In the genomic region with DNA sequence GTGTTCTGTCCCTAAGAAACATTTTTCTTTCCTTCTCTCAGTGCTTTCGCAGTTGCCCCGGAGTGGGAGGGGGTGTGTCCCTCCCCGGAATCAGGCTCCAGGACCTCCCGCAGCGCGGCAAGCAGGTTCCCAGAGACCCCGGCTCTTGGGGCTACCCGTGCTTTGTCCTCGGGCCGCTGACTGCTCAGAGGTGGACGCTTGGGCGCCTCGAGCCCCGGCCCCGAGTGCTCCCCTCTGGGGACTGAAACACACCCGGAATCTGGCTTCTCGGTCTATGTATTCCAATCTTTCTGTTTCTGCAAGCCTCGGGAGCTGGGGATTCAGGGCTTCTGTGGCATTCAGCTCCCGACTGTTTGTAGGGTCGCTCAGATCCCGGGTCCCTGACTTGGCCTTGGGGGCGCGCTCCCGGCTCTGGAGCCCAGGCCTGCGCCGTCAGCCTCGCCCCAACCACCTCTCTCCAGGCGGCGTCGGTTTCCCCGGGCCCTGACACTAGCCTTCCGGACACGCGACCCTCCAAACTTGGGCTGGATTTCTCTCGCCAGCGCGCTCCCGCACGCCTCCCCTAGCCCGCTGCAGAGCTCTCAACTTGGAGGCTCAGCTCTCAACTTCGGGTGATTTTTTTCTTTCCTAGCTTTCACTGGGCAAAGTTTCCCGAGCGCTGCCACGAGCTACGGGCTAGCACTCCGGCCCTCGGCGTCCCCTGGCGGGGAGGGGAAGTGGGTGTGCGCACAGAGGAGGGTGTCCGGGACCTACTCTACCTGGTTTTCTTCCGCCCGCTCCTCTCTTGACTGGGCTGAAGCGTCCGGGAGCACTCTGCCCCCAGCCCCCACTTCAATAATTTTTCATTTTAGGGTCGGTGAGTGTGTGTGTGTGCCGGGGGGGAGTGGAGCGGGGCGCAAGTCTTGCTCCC, we compare ENCODE assay signal across 8 mouse cellular contexts. TPM values are rescaled to one million over a fixed set of nuclear protein-coding genes. Genes with fewer than 3 reads are reported as not detected.
DNase-seq lines count a peak whose midpoint lies in the region; ATAC-seq and TF ChIP-seq lines count a peak whose summit lies in the region.

No protein-coding gene starts in this region.

- H3K4me3 ChIP-seq in embryonic facial prominence, embryonic 14.5 days (ENCODE audit: low read depth, low read length): peak overlapping the region; percentile 82
- peak overlapping the region; percentile 75 for H3K4me3 ChIP-seq in limb, embryonic 14.5 days (replicated peaks; ENCODE audit: low read length)
- peak overlapping the region; percentile 67 for H3K4me3 ChIP-seq in midbrain, embryonic 12.5 days

- peak overlapping the region; percentile 95 for H3K9ac ChIP-seq in embryonic facial prominence, embryonic 14.5 days (ENCODE audit: low read depth, low read length)
- peak overlapping the region; percentile 96 for H3K9ac ChIP-seq in limb, embryonic 14.5 days (ENCODE audit: low read depth, low read length, severe bottlenecking)
- H3K9ac ChIP-seq in midbrain, embryonic 12.5 days (replicated peaks): peak overlapping the region; percentile 79

- 0% methylated on average over 53 of the region's 59 CpGs for WGBS in embryonic facial prominence, embryonic 14.5 days
- 2% methylated on average over 59 of the region's 59 CpGs for WGBS in limb, embryonic 14.5 days
- under 1% methylated on average over 58 of the region's 59 CpGs for WGBS in midbrain, embryonic 12.5 days

- H3K4me2 ChIP-seq in embryonic facial prominence, embryonic 14.5 days (ENCODE audit: low read depth, low read length): peak overlapping the region; percentile 97
- peak overlapping the region; percentile 95 for H3K4me2 ChIP-seq in limb, embryonic 14.5 days (replicated peaks; ENCODE audit: low read depth, low read length, severe bottlenecking)
- H3K4me2 ChIP-seq in midbrain, embryonic 12.5 days (replicated peaks): peak overlapping the region; percentile 96

- no peak for TF ChIP-seq POLR2A in limb, embryonic 14.5 days (IDR thresholded peaks at IDR 0.05; ENCODE audit: borderline replicate concordance, extremely low read depth, insufficient read depth, insufficient read length)

- no peaks in the 10 kb centered on the region; the same call in 1 of the 2 replicates for H3K27me3 ChIP-seq in embryonic facial prominence, embryonic 14.5 days (replicated peaks; ENCODE audit: control insufficient read depth, insufficient read depth, low read length)
- H3K27me3 ChIP-seq in limb, embryonic 14.5 days (ENCODE audit: control insufficient read depth, insufficient read depth, low read length): no peaks in the 10 kb centered on the region
- peaks cover 4% of the 10 kb centered on the region; the same call in 1 of the 2 replicates for H3K27me3 ChIP-seq in midbrain, embryonic 12.5 days

- peak overlapping the region; percentile 98 for H3K27ac ChIP-seq in embryonic facial prominence, embryonic 14.5 days (replicated peaks; ENCODE audit: low read depth, low read length)
- peak overlapping the region; percentile 97 for H3K27ac ChIP-seq in limb, embryonic 14.5 days (replicated peaks; ENCODE audit: low read depth, low read length)
- H3K27ac ChIP-seq in midbrain, embryonic 12.5 days (replicated peaks): peak overlapping the region; percentile 96

- no peaks in the 10 kb centered on the region for H3K9me3 ChIP-seq in embryonic facial prominence, embryonic 14.5 days (ENCODE audit: control insufficient read depth, low read length)
- H3K9me3 ChIP-seq in limb, embryonic 14.5 days (ENCODE audit: control insufficient read depth, low read length): no peaks in the 10 kb centered on the region
- no peaks in the 10 kb centered on the region for H3K9me3 ChIP-seq in midbrain, embryonic 12.5 days

- peak; percentile 34 for ATAC-seq in embryonic facial prominence, embryonic 14.5 days (ENCODE audit: low read depth)
- peak; percentile 38 for ATAC-seq in limb, embryonic 14.5 days (ENCODE audit: low FRiP score, low read depth)
- peak; percentile 53 for ATAC-seq in midbrain, embryonic 12.5 days (ENCODE audit: low FRiP score, low read depth)

- peak; percentile 51 for DNase-seq in urinary bladder, postnatal 14 days (ENCODE audit: low spot score)
- no peak for DNase-seq in urinary bladder, postnatal 10 days (ENCODE audit: low spot score)
- peak; percentile 81 for DNase-seq in embryonic facial prominence, embryonic 14.5 days (ENCODE audit: low spot score)
- DNase-seq in heart, postnatal 36 days: peak; percentile 37 to 64
- DNase-seq in limb, embryonic 14.5 days (ENCODE audit: low spot score): peak; percentile 71
- peak; percentile 83 to 84 for DNase-seq in spleen, postnatal 36 days (ENCODE audit: low spot score in 2 of 2)
- no peak for DNase-seq in layer of hippocampus, postnatal 25 days (ENCODE audit: extremely low spot score in 1 of 2, low spot score in 1 of 2)

- H3K4me1 ChIP-seq in embryonic facial prominence, embryonic 14.5 days (ENCODE audit: control insufficient read depth, insufficient read depth, low read length): peaks cover 11% of the 10 kb centered on the region
- peaks cover 12% of the 10 kb centered on the region; the same call in 1 of the 2 replicates for H3K4me1 ChIP-seq in limb, embryonic 14.5 days (ENCODE audit: control insufficient read depth, insufficient read depth, low read length)
- peaks cover 25% of the 10 kb centered on the region for H3K4me1 ChIP-seq in midbrain, embryonic 12.5 days

- intact Hi-C loops in heart, postnatal 36 days (cut with DNase I): no loop called here

- H3K36me3 ChIP-seq in embryonic facial prominence, embryonic 14.5 days (ENCODE audit: control insufficient read depth, insufficient read depth, low read length): no peaks in the 10 kb centered on the region
- peaks cover 4% of the 10 kb centered on the region; the same call in 1 of the 2 replicates for H3K36me3 ChIP-seq in limb, embryonic 14.5 days (ENCODE audit: control insufficient read depth, insufficient read depth, low read length)
- no peaks in the 10 kb centered on the region for H3K36me3 ChIP-seq in midbrain, embryonic 12.5 days

RNA-seq across cellular contexts. Expression of gene Bcl11a, which starts 0.8 kb away (rescaled TPM):
- 26.4 and 30.1 TPM in 2 replicates for polyA plus RNA-seq in embryonic facial prominence, embryonic 14.5 days (2014; fragmentation: Nextera tagmentation; extraction: Ambion mirVana)
- total RNA-seq in heart, postnatal 36 days (2021): 1 to 10 TPM; 4.5 to 5.0 TPM
- polyA plus RNA-seq in limb, embryonic 14.5 days (2012; rRNA removed): 33.8 and 38.2 TPM in 2 replicates
- 61.7 and 74.9 TPM in 2 replicates for polyA plus RNA-seq in limb, embryonic 14.5 days (2014; fragmentation: Nextera tagmentation; extraction: Ambion mirVana)
- polyA plus RNA-seq in midbrain, embryonic 12.5 days (2016; fragmentation: Nextera tagmentation; extraction: Ambion mirVana): 66.0 and 67.3 TPM in 2 replicates
- 100 to 1,000 TPM; 105 to 134 TPM for total RNA-seq in layer of hippocampus, postnatal 25 days (2021)

RNA-seq across cellular contexts. Expression of gene A830031A19Rik, which starts 2.2 kb away (rescaled TPM):
- polyA plus RNA-seq in embryonic facial prominence, embryonic 14.5 days (2014; fragmentation: Nextera tagmentation; extraction: Ambion mirVana): not detected in 2 replicates
- total RNA-seq in heart, postnatal 36 days (2021): not detected
- 0.19 TPM in 1 of 2 replicates, not detected in the other for polyA plus RNA-seq in limb, embryonic 14.5 days (2012; rRNA removed)
- not detected in 2 replicates for polyA plus RNA-seq in limb, embryonic 14.5 days (2014; fragmentation: Nextera tagmentation; extraction: Ambion mirVana)
- polyA plus RNA-seq in midbrain, embryonic 12.5 days (2016; fragmentation: Nextera tagmentation; extraction: Ambion mirVana): not detected in 2 replicates
- total RNA-seq in layer of hippocampus, postnatal 25 days (2021): 1 to 10 TPM in 1 of 2 experiments, under 1 TPM in 1; 0.37 to 1.7 TPM

Comparison
In these comparisons a context has a peak if more than half of its experiments do, and no peak if none do; other contexts are left out.
1. DNase-seq: peak in urinary bladder, postnatal 14 days (single experiment), embryonic facial prominence, embryonic 14.5 days (single experiment), heart, postnatal 36 days (2 of 2), limb, embryonic 14.5 days (single experiment) and spleen, postnatal 36 days (2 of 2); none in urinary bladder, postnatal 10 days (single experiment) and layer of hippocampus, postnatal 25 days (0 of 2).
2. Peak in every context shown above with its lines, with median percentiles within 50 percentile points of each other: ATAC-seq, H3K27ac ChIP-seq, H3K4me2 ChIP-seq, H3K4me3 ChIP-seq and H3K9ac ChIP-seq.